Mouse (Mus musculus) forebrain, embryonic 11.5 days (tissue): Measurements from ENCODE around the gene Gmppa. TPM values are rescaled to one million over a fixed set of nuclear protein-coding genes. Genes with fewer than 3 reads are reported as not detected.

Source experiments
- ATAC-seq: fragments of 200-750 bp; cut with Nextera tagmentation; replicated peaks from 2 replicates; pipeline ENCODE4 v1.8.0; 2017; ENCODE audit warnings: moderate TSS enrichment; ENCODE audit not compliant: low FRiP score
- DNase-seq: peaks from one replicate; pipeline ENCODE4 v3.0.0-alpha.2; 2017; ENCODE audit warnings: low spot score
- H3K27ac ChIP-seq: fragments of 300-500 bp; sonication (generic); 2 replicates; pipeline ENCODE4 v1.5.1; 2014; ENCODE audit warnings: low read depth, low read length
- H3K27me3 ChIP-seq: fragments of 300-500 bp; sonication (generic); 2 replicates; pipeline ENCODE4 v1.6.1; 2014; ENCODE audit warnings: mild to moderate bottlenecking, low read length, mixed read lengths; ENCODE audit not compliant: control insufficient read depth, insufficient read depth
- H3K36me3 ChIP-seq: fragments of 300-500 bp; sonication (generic); 2 replicates; pipeline ENCODE4 v1.6.1; 2014; ENCODE audit warnings: mild to moderate bottlenecking, low read length, moderate library complexity, mixed read lengths; ENCODE audit not compliant: control insufficient read depth, insufficient read depth
- H3K4me1 ChIP-seq: fragments of 300-500 bp; sonication (generic); replicated peaks from 2 replicates; pipeline ENCODE4 v1.6.1; 2014; ENCODE audit warnings: low read length, mixed read lengths; ENCODE audit not compliant: control insufficient read depth, insufficient read depth
- H3K4me2 ChIP-seq: fragments of 300-500 bp; sonication (generic); 2 replicates; pipeline ENCODE4 v1.6.1; 2014; ENCODE audit warnings: low read depth, mild to moderate bottlenecking, low read length, moderate library complexity, mixed read lengths; ENCODE audit not compliant: severe bottlenecking
- H3K4me3 ChIP-seq: fragments of 300-500 bp; sonication (generic); 2 replicates; pipeline ENCODE4 v1.5.1; 2014; ENCODE audit warnings: low read depth, low read length
- H3K9ac ChIP-seq: fragments of 300-500 bp; sonication (generic); 2 replicates; pipeline ENCODE4 v1.6.1; 2014; ENCODE audit warnings: low read length
- H3K9me3 ChIP-seq: fragments of 300-500 bp; sonication (generic); 2 replicates; pipeline ENCODE4 v1.6.1; 2016; ENCODE audit warnings: low read length, mixed read lengths; ENCODE audit not compliant: control insufficient read depth
- WGBS: fragments of 180-500 bp; shearing (Covaris S2); extraction: QIAGEN DNeasy Blood & Tissue Kit; methylation state at CpG from one replicate; pipeline ENCODE4 v1.1.7; 2014; 5-methylcytosine and 5-hydroxymethylcytosine counted together
- polyA plus RNA-seq: library from polyadenylated mRNA; unstranded; fragments of >200 nt; fragmentation: Nextera tagmentation; extraction: Ambion mirVana; gene quantifications from 2 replicates; pipeline ENCODE4 v1.2.1, GENCODE M21; 2014

Gmppa gene
- polyA plus RNA-seq, 1 experiment from 2014 or later, result 46.3 TPM

GRCm38 (mm10) chr1:75412196-75412595 is 23.5 kb upstream of the Gmppa start:
- no peak overlapping the region for H3K27ac ChIP-seq
- no peak for DNase-seq
- no peaks in the 10 kb centered on the region for H3K27me3 ChIP-seq
- no peak for ATAC-seq
- 90% methylated on average over 3 of the region's 3 CpGs for WGBS
- H3K4me1 ChIP-seq, result 0 out of 2 replicates have a peak, but pooled peaks cover 1% of the 10 kb centered on the region
- H3K4me3 ChIP-seq, result no peak overlapping the region
- no peaks in the 10 kb centered on the region for H3K9me3 ChIP-seq
- H3K4me2 ChIP-seq, result no peak overlapping the region
- H3K36me3 ChIP-seq, result no peaks in the 10 kb centered on the region
- no peak overlapping the region for H3K9ac ChIP-seq

GRCm38 (mm10) chr1:75413749-75414148 is 22.0 kb upstream of the Gmppa start:
- 64% methylated on average over 3 of the region's 3 CpGs for WGBS
- no peaks in the 10 kb centered on the region for H3K36me3 ChIP-seq
- ATAC-seq, result no peak
- H3K9me3 ChIP-seq, result no peaks in the 10 kb centered on the region
- H3K27me3 ChIP-seq, result no peaks in the 10 kb centered on the region
- 0 out of 2 replicates have a peak, but pooled peaks cover 1% of the 10 kb centered on the region for H3K4me1 ChIP-seq
- no peak for DNase-seq
- H3K27ac ChIP-seq, result no peak overlapping the region
- no peak overlapping the region for H3K9ac ChIP-seq
- H3K4me2 ChIP-seq, result no peak overlapping the region
- H3K4me3 ChIP-seq, result no peak overlapping the region

GRCm38 (mm10) chr1:75421794-75422193 is 13.9 kb upstream of the Gmppa start:
- DNase-seq (peak; percentile 68), ATAC-seq (0 out of 2 replicates have a peak, but pooled peaks have one; percentile 26)
- no peak overlapping the region for H3K27ac ChIP-seq
- H3K27me3 ChIP-seq, result peaks cover 44% of the 10 kb centered on the region
- H3K4me1 ChIP-seq, result peaks cover 16% of the 10 kb centered on the region
- H3K36me3 ChIP-seq, result no peaks in the 10 kb centered on the region
- no peaks in the 10 kb centered on the region for H3K9me3 ChIP-seq
- 3% methylated on average over 20 of the region's 20 CpGs for WGBS
- peak overlapping the region; percentile 50; the same call in 1 of the 2 replicates for H3K4me2 ChIP-seq
- peak overlapping the region; percentile 27; the same call in 1 of the 2 replicates for H3K9ac ChIP-seq
- H3K4me3 ChIP-seq, result 0 out of 2 replicates have a peak overlapping the region, but pooled peaks have one; percentile 34

- WGBS, result 2% methylated on average over 32 of the region's 32 CpGs
- DNase-seq (no peak), ATAC-seq (no peak)
- Histone ChIP-seq H3K36me3 (no peaks in the 10 kb centered on the region), H3K27me3 (peaks cover 44% of the 10 kb centered on the region), H3K9ac (peak overlapping the region; percentile 44), H3K4me2 (peak overlapping the region; percentile 50), H3K4me3 (peak overlapping the region; percentile 34), H3K9me3 (no peaks in the 10 kb centered on the region), H3K4me1 (peaks cover 16% of the 10 kb centered on the region), H3K27ac (no peak overlapping the region)
Observed at GRCm38 (mm10) chr1:75422216-75422822, 13.4 kb upstream of the Gmppa start.

GRCm38 (mm10) chr1:75422823-75423471 is 12.8 kb upstream of the Gmppa start:
- H3K4me1 ChIP-seq, result peaks cover 16% of the 10 kb centered on the region
- no peak overlapping the region for H3K27ac ChIP-seq
- ATAC-seq, result 0 out of 2 replicates have a peak, but pooled peaks have one; percentile 29
- H3K4me2 ChIP-seq, result peak overlapping the region; percentile 50
- H3K27me3 ChIP-seq, result peaks cover 44% of the 10 kb centered on the region
- no peaks in the 10 kb centered on the region for H3K36me3 ChIP-seq
- no peaks in the 10 kb centered on the region for H3K9me3 ChIP-seq
- H3K4me3 ChIP-seq, result peak overlapping the region; percentile 34
- WGBS, result under 1% methylated on average over 70 of the region's 71 CpGs
- H3K9ac ChIP-seq, result peak overlapping the region; percentile 44
- peak; percentile 72 for DNase-seq

- ATAC-seq, result no peak
- DNase-seq, result no peak
- Histone ChIP-seq H3K4me3 (no peak overlapping the region), H3K4me2 (no peak overlapping the region), H3K9ac (no peak overlapping the region), H3K27me3 (peaks cover 44% of the 10 kb centered on the region), H3K27ac (no peak overlapping the region), H3K36me3 (no peaks in the 10 kb centered on the region), H3K4me1 (peaks cover 16% of the 10 kb centered on the region), H3K9me3 (no peaks in the 10 kb centered on the region)
- WGBS, result 25% methylated on average over 11 of the region's 11 CpGs
Observed at GRCm38 (mm10) chr1:75423780-75424390, 11.8 kb upstream of the Gmppa start.

- Histone ChIP-seq H3K9ac (no peak overlapping the region), H3K27ac (no peak overlapping the region), H3K9me3 (no peaks in the 10 kb centered on the region), H3K36me3 (no peaks in the 10 kb centered on the region), H3K27me3 (peaks cover 40% of the 10 kb centered on the region), H3K4me3 (no peak overlapping the region), H3K4me2 (no peak overlapping the region), H3K4me1 (peaks cover 16% of the 10 kb centered on the region)
- DNase-seq (peak; percentile 89), ATAC-seq (no peak)
- 37% methylated on average over 10 of the region's 10 CpGs for WGBS
Observed at GRCm38 (mm10) chr1:75425796-75426471, 9.8 kb upstream of the Gmppa start.

- peaks cover 15% of the 10 kb centered on the region for H3K4me1 ChIP-seq
Observed at GRCm38 (mm10) chr1:75438782-75439181, 3.1 kb downstream of the Gmppa start.

More at GRCm38 (mm10) chr1:75438782-75439181, 3.1 kb downstream of the Gmppa start:
- 82% methylated on average over 8 of the region's 9 CpGs for WGBS
- DNase-seq (no peak), ATAC-seq (no peak)
- Histone ChIP-seq H3K4me3 (no peak overlapping the region), H3K9me3 (no peaks in the 10 kb centered on the region), H3K4me2 (no peak overlapping the region), H3K9ac (no peak overlapping the region), H3K27ac (no peak overlapping the region), H3K36me3 (no peaks in the 10 kb centered on the region), H3K27me3 (no peaks in the 10 kb centered on the region)
